Mouse (Mus musculus): ENCODE data around the gene Rtp1. TPM values are rescaled to one million over a fixed set of nuclear protein-coding genes. Genes with fewer than 3 reads are reported as not detected.

The Rtp1 gene
- polyA plus RNA-seq, 1 experiment, result not detected

DNA sequence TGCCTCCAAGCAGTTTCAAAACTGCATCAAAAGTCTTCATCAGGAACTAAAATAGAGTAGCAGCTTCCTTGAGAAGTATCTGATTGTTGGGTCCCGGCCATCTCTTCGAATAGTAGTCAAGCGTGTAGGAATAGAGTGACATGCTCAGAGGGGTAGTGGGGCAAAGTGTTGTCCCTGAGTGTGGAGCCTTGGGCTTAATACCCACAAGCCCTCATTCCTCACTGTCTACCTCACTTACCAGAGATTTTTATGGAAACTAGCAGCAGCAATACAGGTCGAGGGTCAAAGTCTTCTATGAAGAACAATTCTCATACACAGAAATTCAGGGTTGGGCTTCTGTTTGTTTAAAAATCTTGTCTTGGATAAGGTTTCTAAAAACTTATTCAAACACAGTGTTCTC, 21.9 kb downstream of the Rtp1 start:
- Histone ChIP-seq H3K27ac (ENCODE audit: insufficient read depth, low read depth, low read length) (no peak overlapping the region), H3K4me1 (ENCODE audit: control insufficient read depth, insufficient read depth, low read length) (no peaks in the 10 kb centered on the region)

DNA sequence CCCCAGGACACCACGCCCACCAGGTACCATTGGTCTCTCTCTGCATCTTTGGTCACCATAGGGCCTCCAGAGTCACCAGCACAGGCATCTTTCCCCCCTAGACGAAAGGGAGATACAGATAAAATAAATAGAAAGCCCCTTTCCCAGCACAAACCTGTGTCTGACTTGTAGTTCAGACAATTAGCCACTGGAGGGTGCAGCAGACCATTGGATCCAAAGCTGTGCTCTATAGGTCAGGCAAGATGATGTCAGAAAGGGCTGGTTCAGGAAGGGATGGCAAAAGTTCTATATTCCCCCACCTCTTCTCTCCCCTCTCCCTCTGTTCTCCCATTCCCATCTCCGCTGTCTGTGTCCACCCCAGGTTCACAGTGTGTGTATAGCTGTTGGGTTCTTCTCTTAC, 23.5 kb downstream of the Rtp1 start:
- Histone ChIP-seq H3K4me3 (ENCODE audit: insufficient read depth, low read length) (no peak overlapping the region), H3K4me1 (ENCODE audit: control insufficient read depth, insufficient read depth, low read length) (no peaks in the 10 kb centered on the region), H3K27ac (ENCODE audit: insufficient read depth, low read depth, low read length) (no peak overlapping the region)
- TF ChIP-seq POLR2A (IDR thresholded peaks at IDR 0.05; ENCODE audit: borderline replicate concordance, low read depth, low read length) (no peak), CTCF (IDR thresholded peaks at IDR 0.05; ENCODE audit: low read depth, low read length) (peak; percentile 52)

More for the DNA sequence above, 21.9 kb downstream of the Rtp1 start:
- no peak for TF ChIP-seq POLR2A (IDR thresholded peaks at IDR 0.05; ENCODE audit: borderline replicate concordance, low read depth, low read length)
- TF ChIP-seq CTCF (IDR thresholded peaks at IDR 0.05; ENCODE audit: low read depth, low read length), result no peak
- H3K4me3 ChIP-seq (ENCODE audit: insufficient read depth, low read length), result no peak overlapping the region

DNA sequence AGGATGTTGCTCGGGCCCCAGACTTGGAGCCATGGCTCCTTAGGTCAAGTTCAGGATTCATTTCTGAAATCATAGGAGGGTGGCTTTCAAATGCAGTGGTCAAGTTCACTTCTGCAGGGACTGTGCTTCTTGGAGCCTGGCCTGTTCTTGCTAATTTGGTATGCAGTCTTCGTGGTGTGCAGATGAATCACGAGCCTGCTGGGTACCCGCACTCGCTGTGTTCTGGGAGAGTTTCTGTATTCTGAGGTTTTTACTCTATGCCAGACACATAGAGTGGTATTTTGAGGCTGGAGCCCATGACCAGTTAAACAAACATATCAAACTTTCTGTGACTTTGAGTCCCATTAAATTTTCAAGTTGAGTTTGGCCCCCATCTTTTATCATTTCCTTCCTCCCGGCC, 25.4 kb downstream of the Rtp1 start:
- no peak overlapping the region for H3K27ac ChIP-seq (ENCODE audit: insufficient read depth, low read depth, low read length)
- TF ChIP-seq POLR2A (IDR thresholded peaks at IDR 0.05; ENCODE audit: borderline replicate concordance, low read depth, low read length), result no peak
- TF ChIP-seq CTCF (IDR thresholded peaks at IDR 0.05; ENCODE audit: low read depth, low read length), result no peak
- no peak overlapping the region for H3K4me3 ChIP-seq (ENCODE audit: insufficient read depth, low read length)
- H3K4me1 ChIP-seq (ENCODE audit: control insufficient read depth, insufficient read depth, low read length), result no peaks in the 10 kb centered on the region

- no peak for TF ChIP-seq POLR2A (IDR thresholded peaks at IDR 0.05; ENCODE audit: borderline replicate concordance, low read depth, low read length)
- TF ChIP-seq CTCF (IDR thresholded peaks at IDR 0.05; ENCODE audit: low read depth, low read length), result no peak
- Histone ChIP-seq H3K4me1 (ENCODE audit: control insufficient read depth, insufficient read depth, low read length) (no peaks in the 10 kb centered on the region), H3K4me3 (ENCODE audit: insufficient read depth, low read length) (no peak overlapping the region), H3K27ac (ENCODE audit: insufficient read depth, low read depth, low read length) (no peak overlapping the region)
Measured at GRCm38 (mm10) chr16:23456534-23456933, 27.6 kb downstream of the Rtp1 start.

DNA sequence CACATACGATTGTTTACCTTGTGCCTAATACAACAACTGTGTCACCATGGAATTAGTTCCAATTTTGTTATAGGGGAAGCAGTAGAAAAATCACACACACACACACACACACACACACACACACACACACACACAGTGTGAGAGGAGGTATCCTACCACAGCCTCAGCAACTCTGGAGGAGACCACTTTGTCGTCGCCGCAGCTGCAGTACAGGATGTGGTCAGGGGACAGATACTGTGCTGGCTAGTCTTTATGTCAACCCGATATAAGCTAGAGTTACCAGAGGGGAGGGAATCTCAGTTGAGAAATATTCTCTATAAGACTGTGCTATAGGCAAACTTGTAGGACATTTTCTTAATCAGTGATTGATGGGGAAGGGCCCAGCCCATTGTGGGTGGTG, 28.4 kb downstream of the Rtp1 start:
- Histone ChIP-seq H3K27ac (ENCODE audit: insufficient read depth, low read depth, low read length) (no peak overlapping the region), H3K4me1 (ENCODE audit: control insufficient read depth, insufficient read depth, low read length) (no peaks in the 10 kb centered on the region), H3K4me3 (ENCODE audit: insufficient read depth, low read length) (no peak overlapping the region)
- TF ChIP-seq CTCF (IDR thresholded peaks at IDR 0.05; ENCODE audit: low read depth, low read length) (no peak), POLR2A (IDR thresholded peaks at IDR 0.05; ENCODE audit: borderline replicate concordance, low read depth, low read length) (no peak)

- Histone ChIP-seq H3K4me3 (ENCODE audit: insufficient read depth, low read length) (no peak overlapping the region), H3K27ac (ENCODE audit: insufficient read depth, low read depth, low read length) (no peak overlapping the region)
- TF ChIP-seq CTCF (IDR thresholded peaks at IDR 0.05; ENCODE audit: low read depth, low read length) (no peak), POLR2A (IDR thresholded peaks at IDR 0.05; ENCODE audit: borderline replicate concordance, low read depth, low read length) (no peak)
Measured at GRCm38 (mm10) chr16:23458906-23459588, 30.1 kb downstream of the Rtp1 start.

GRCm38 (mm10) chr16:23463671-23464347, 34.9 kb downstream of the Rtp1 start:
- H3K27ac ChIP-seq (ENCODE audit: insufficient read depth, low read depth, low read length), result no peak overlapping the region
- no peak overlapping the region for H3K4me3 ChIP-seq (ENCODE audit: insufficient read depth, low read length)
- no peak for TF ChIP-seq CTCF (IDR thresholded peaks at IDR 0.05; ENCODE audit: low read depth, low read length)
- TF ChIP-seq POLR2A (IDR thresholded peaks at IDR 0.05; ENCODE audit: borderline replicate concordance, low read depth, low read length), result no peak
- no peaks in the 10 kb centered on the region for H3K4me1 ChIP-seq (ENCODE audit: control insufficient read depth, insufficient read depth, low read length)

More at GRCm38 (mm10) chr16:23458906-23459588, 30.1 kb downstream of the Rtp1 start:
- H3K4me1 ChIP-seq (ENCODE audit: control insufficient read depth, insufficient read depth, low read length), result no peaks in the 10 kb centered on the region

GRCm38 (mm10) chr16:23471551-23471950, 42.6 kb downstream of the Rtp1 start:
- Histone ChIP-seq H3K4me3 (ENCODE audit: insufficient read depth, low read length) (no peak overlapping the region), H3K4me1 (ENCODE audit: control insufficient read depth, insufficient read depth, low read length) (no peaks in the 10 kb centered on the region), H3K27ac (ENCODE audit: insufficient read depth, low read depth, low read length) (no peak overlapping the region)
- no peak for TF ChIP-seq POLR2A (IDR thresholded peaks at IDR 0.05; ENCODE audit: borderline replicate concordance, low read depth, low read length)
- TF ChIP-seq CTCF (IDR thresholded peaks at IDR 0.05; ENCODE audit: low read depth, low read length), result no peak

GRCm38 (mm10) chr16:23472046-23472445, 43.1 kb downstream of the Rtp1 start:
- Histone ChIP-seq H3K4me1 (ENCODE audit: control insufficient read depth, insufficient read depth, low read length) (no peaks in the 10 kb centered on the region), H3K27ac (ENCODE audit: insufficient read depth, low read depth, low read length) (no peak overlapping the region), H3K4me3 (ENCODE audit: insufficient read depth, low read length) (no peak overlapping the region)
- TF ChIP-seq CTCF (IDR thresholded peaks at IDR 0.05; ENCODE audit: low read depth, low read length) (no peak), POLR2A (IDR thresholded peaks at IDR 0.05; ENCODE audit: borderline replicate concordance, low read depth, low read length) (no peak)

DNA sequence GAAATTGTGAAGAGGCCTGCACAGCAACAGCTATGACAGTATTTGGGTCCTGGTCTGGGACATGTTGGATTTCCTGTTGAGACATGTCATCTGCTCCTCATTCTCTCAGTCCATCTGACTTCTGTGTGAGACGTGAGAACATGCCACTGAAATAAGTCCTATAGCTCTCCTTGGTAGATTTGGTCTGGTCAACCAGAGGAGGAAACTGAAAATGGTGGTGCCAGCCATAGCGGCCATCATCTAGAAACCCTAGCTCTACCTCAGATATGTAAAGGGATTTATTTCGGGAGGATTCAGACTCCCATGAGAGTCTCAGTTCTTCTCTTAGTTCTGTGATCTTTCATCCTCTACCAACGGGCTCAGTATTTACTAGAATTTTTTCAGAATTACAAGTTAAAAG, 46.7 kb downstream of the Rtp1 start:
- H3K4me1 ChIP-seq (ENCODE audit: control insufficient read depth, insufficient read depth, low read length), result peaks cover 3% of the 10 kb centered on the region; the same call in 1 of the 2 replicates
- TF ChIP-seq POLR2A (IDR thresholded peaks at IDR 0.05; ENCODE audit: borderline replicate concordance, low read depth, low read length) (no peak), CTCF (IDR thresholded peaks at IDR 0.05; ENCODE audit: low read depth, low read length) (no peak)
- H3K4me3 ChIP-seq (ENCODE audit: insufficient read depth, low read length), result no peak overlapping the region
- no peak overlapping the region for H3K27ac ChIP-seq (ENCODE audit: insufficient read depth, low read depth, low read length)
